Mouse (Mus musculus) megakaryocyte-erythroid progenitor cell, adult 5-6 weeks (primary cell): ENCODE data around the gene Abcd3. TPM values are rescaled to one million over a fixed set of nuclear protein-coding genes. Genes with fewer than 3 reads are reported as not detected.
A peak's percentile ranks its signal among the peaks of the same experiment; 100 is the strongest.
"Not testable (repeated sequence)": the region's sequence is repeated elsewhere in the genome, so short reads cannot be mapped to it uniquely, and the experiment has no call there.

Experiments
- ATAC-seq: replicated peaks from 2 replicates; pipeline ENCODE4 v1.8.0; 2016; ENCODE audit warnings: mild to moderate bottlenecking, inconsistent platforms; ENCODE audit not compliant: severe bottlenecking, poor library complexity, low FRiP score, low TSS enrichment
- total RNA-seq, 2 experiments: library from RNA; stranded (forward) in 1 of 2; stranded (reverse) in 1 of 2; fragments of 200-1000, 215-1000 nt in 1 of 2; fragments of >200 nt in 1 of 2; fragmentation: Nextera tagmentation in 1 of 2; gene quantifications; 2 replicates each; pipeline ENCODE4 v1.2.3; 2014 to 2017

Abcd3 gene
- total RNA-seq, 2 experiments from 2014 or later = 29.6 to 47.1 TPM

DNA sequence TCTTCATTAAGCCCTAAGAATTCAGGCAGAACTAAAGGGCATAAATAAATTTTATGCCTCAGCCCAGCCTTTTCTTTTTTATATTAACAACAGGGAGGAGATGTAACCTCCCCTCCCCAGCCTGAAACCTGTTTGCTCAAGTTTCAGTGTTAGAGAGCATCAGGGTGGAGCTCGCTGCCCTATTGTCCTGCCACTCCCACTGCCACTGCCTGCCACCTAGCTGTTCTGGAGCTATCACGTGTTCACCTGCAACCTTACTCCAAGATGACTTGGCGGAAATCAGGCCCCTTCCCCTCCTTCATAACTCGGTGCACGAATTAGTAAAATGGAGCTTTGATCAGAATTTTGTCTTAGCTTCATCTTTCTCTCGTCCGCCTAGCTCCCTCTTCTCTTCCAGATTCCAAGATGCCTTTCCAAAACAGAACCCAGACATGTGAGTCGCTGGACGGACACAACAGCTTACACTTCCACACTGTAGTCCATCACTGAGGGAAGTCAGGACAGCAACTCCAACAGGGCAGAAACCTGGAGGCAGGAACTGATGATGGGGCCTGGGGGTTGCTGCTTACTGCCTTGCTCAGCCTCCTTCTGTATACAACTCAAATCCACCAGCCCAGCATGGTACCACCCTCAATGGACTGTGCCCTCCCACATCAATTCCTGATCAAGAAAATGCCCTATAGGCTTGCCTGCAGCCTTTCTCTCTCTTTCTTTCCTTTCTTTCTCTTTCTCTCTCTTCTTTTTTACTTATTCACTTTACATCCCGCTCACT is 60.6 kb downstream of the Abcd3 start:
- peak; percentile 47; the same call in 1 of the 2 replicates for ATAC-seq

DNA sequence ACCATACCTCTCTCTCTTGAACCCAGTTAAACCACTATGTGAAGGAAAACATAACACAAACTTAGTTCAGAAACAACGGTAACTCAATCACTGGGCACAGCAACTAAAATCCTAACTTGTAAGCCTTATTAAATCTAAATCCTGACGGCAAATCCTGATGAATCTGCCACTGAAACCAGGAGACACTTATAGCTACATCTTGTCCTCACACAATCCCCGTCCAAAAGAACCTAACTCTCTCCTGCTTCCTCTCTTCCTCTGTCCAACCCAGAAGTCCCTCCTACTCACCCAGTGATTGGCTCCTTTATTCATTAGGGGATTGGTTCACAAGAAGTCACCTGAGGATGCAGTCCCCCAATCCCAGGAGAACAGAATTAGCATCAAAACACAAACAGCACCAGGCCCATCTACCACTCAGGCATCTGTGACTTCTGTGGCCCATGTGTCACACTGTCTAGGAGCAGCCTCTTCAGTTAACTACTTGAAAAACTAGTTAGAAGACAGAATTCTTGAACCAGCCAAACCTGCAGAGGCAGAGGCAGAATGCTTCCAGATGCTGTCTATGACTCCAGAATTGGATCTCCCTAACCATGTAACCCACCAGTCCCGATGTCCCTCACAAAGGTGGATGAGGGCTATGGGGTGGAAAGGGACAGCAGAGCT is 73.8 kb downstream of the Abcd3 start:
- not testable (repeated sequence) for ATAC-seq

DNA sequence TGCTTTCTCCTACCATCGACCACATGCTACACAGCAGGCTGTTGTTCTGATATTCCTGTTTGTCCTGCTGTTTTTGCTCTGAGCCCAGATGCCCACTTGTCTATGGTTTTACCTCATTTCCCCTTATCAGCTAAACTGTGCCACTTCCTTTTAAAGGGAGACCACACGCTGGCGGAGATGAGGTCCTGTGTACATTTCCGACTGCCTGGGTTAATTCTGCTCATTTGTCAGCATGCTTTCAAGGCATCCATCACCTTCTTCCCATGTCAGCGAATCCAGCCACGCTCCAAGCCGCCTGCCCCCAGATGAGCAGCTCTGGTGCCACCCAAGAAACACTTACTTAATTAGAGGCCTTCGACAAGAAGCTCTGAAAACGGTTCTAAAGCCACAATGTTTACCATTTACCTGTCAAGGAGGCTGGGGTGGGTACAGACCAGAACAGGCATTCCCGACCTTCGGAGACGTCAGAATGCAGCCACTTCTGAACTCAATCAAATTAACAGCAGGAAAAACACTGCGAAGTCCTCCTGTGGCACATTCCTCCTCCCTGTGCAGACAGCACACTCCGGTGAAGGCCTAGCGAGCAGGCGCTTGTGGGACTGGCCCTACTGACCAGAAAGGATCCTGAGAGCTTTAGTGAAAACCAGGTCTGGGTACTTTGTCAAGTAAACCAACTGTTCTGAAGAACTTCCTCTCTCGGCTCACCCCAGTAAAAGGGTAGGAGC is 75.5 kb downstream of the Abcd3 start:
- peak; percentile 20; the same call in 1 of the 2 replicates for ATAC-seq

DNA sequence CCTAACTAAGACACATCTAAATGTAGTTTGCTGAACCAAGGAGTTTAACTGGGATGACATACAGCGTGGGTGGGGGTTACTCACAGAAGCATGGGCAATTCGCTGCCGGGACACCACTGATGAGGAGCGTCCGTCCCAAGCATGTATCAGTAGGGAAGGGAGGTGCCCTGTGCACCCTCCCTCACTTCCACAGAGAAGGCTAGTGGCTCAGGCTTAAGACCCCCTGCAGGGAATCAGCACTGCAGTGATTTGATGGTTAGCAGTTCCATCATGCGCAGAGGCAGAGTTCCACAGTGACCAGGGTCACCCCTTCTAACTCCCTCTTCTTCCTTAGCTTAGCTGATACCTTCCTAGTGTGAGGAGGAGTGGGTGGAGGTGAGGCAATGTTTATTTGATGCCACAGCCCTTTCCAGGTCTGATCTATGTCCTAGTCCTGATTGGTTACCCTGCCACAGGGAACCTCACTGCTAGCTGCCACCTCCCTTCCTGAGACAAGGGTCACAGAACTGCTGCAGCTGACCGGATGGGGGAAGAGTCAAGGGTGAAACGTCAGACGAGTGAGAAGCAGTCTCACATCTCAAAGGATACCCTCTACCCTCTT is 76.3 kb downstream of the Abcd3 start:
- ATAC-seq = no peak

DNA sequence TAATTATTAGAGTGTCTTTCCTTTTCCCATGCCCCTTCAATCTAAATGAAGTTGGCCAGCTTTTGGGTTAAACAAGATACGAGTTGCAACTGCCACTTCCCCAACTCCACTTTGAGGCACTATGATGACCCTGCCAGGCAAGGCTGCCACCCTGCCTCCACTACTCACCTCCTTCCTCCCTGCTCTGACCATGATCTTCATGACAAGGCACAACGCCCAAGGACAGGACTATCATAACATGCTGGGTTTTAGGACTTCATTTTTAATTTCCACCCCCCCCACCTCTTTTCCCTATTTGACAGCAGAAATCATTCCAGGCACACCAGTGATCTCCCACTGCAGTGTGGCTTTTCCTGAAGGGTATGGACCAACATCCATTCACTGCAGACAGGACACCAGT is 77.2 kb downstream of the Abcd3 start:
- ATAC-seq = no peak

DNA sequence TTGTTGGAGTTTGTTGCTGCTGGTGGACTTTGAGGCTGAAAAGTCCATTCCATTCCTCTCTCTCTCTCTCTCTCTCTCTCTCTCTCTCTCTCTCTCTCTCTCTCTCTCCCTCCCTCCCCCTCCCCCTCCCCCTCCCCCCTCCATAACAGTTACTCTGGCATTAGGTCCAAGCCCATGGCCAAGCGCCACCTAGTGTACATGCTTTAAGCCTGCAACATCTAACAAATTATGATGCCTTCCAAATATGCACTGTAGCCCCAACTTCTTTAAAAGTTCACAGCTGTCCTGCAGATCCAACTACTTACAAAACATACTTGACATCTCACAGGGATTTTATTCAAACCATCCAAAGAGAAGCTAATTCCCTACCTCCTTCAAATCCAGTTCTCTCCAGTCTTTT is 77.6 kb downstream of the Abcd3 start:
- no peak for ATAC-seq

DNA sequence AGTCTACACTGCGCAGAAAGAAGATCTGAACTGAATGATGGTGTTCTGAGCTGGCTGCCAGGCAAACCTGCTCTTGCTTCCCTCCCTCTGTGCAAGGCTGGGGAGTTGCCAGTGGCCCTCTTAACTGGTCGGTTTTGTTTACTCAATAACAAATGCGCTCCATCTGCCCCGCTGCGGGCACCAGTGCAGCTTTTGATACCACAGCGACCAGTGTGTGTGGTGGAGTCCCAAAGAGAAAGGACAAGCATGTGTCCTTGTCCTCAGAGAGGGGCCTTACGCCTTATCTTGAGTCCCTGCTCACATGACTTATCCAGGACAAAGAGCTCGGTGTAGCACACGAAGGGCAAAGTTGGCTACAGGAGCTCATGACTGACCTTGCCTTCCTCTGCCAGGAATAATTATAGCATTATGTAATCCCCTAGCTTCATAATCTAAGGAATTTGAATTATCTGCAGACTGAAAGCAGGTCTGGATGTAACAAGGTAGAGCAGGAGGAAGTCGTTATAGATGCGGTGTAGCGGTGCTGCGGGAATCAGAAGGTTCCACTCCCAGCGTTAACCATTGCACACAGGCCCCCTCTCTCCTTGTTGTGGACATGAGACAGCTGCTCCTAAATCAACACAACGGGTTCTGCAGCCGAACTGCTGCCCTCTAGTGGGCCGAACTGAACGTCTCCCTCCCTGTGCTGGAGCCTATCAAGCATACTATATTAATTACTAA is 78.9 kb downstream of the Abcd3 start:
- ATAC-seq = peak; percentile 89

DNA sequence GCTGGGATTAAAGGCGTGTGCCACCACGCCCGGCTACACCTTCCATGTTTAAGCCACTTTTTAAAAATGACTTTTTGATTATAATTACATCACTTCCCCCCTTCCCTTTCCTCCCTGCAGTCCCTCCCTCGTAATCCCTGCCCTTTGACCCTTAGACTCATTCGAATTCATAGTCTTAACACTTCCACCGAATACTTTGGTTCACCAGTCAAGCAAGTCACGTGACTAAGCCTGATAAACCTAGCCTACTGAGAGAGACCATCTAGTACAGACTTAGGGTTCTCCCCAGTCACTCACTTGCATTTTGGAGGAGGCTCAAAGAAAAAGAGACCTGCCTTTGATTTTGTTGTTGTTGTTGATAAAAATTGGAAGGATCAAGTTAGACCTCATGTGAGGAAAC is 79.6 kb downstream of the Abcd3 start:
- no peak for ATAC-seq

DNA sequence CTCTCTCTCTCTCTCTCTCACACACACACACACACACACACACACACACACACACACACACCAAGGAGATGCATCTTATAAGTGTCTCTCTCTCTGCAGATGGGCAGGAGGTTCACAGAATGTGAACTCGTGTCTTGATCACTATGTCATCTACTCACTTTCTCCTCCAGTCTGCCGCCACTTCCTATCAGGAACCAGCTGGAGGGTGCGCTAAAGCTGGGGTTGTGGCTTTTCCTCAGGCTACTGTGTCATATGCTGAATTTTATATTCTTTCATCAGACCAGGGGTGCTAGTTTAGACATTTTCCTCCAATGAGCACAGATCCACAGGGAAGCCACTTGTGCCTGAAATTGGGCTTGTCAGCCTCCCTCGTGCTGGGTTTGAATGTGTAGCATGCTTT is 85.4 kb downstream of the Abcd3 start:
- no peak for ATAC-seq

DNA sequence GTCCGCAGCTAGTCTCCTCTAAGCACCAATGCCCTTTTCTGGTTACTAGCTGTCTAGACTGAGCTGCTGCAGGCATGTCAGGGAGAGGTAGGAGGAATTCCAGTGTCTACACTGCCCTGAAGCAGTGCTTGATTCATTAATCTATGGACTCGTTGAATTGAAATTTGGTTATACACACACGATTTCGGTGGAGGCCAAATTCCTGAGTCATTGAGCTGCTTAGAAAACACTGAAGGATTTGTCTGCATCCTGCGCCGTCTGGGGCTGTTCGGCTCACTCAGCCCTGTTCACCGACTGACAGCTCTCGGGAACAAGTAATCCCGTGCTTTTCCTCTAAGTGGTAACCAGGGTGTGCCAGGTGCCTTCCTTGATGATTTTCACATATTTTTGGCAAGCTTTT is 89.5 kb downstream of the Abcd3 start:
- no peak for ATAC-seq

DNA sequence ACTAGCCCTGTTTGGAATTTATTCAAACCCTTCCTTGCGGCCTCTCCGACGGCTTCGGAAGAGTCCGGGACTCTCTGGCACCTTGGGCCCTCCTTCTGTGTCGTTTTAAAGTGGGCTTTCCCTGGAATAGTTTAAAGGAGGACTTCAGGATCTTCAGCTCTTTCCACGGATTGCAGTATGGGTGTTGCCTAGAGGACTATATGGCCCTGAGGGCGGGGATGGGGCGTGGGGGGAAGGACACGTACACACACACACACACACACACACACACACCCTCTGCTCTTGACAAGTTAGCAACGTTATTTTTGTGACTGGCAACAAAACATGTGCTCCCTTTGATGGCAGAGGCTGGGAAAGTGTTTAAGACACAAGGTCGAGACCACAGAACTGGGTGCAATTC is 90.5 kb downstream of the Abcd3 start:
- ATAC-seq = no peak

DNA sequence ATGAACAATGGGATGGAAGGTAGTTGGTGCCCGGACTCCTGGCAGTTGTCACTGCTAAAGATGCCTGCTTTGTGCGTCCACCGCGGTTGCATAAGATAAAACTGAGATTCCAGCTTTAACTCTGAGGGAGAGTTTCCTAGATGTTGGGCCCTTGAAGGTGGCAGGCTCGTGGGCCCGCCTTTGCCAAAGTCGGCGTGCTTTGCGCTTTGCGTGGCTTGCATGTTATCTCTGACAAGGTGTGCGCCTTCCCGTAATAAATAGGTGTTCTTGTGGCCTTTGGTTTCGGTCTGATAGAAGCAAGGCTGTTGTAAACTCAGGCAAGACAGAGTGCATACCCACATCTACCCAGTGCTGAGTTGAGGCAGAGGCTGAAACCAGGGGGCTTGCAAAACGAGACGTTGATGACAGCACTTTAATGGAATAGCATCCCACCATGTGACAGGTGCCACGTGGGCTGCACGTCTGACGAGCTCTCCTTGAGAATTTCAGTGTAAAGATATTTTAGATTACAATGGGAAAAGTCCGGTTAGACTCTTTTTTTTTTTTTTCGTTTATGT is 91.1 kb downstream of the Abcd3 start:
- ATAC-seq = no peak

DNA sequence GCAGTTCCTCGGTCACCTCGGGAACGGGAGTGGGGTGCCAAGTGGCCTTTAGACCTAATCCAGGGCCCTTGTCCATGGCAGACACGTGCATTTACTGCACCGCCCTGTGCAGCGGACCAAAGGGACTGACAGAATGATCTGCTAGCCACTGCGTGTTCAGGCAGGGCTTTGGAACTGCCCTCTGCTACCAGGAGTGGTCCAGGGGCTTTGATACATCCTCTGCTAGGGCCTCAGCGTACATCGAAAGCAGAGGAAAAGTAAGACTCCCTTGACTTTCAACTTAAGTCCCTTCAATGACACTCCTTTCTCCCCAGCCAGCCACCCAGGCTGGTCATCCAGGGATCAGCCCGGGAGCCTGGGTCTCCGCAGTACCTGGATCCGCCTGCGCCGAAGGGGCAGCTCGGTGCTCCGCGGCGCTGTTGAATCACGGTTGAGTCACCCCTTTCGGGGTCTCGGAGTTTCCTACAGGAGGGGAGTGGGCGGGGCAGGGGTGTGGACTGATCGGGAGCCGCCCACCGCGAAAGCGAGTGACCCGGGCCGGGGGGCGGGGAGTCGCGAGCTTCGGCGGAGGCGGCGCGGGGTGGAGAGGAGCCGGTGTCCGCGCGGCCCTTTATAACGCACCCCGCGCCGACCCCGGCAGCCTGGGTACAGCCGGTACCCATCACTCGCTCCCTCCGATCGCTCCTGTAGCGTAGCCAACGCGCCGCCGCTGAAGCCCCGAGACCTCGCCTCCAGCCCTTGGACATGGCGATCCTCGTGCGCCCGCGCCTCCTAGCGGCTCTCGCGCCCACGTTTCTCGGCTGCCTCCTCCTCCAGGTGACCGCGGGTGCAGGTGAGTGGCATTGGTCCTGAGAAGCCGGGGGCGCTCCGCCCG is 91.9 kb downstream of the Abcd3 start, which contains the start of gene F3:
TSS of gene F3 (plus strand) at position 567 of the 874 bp plus-strand sequence.
- ATAC-seq = peak; percentile 55

DNA sequence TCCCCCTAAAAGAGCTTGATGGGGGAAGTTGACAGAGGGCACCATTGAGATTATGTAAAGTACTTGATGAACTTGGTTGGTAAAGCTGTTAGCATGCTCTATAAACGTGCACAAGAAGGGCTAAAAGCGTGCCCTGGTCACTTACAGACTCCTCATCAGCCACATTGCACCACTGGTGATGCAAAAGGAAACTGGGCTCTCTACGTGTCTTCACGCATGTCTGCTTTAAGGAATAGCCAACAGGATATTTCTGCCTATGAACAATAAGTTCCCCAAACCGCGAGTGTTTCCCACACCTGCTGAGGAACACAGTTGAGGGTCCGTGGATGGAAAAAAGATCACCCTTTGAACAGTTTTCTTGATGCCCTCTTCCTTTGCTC is 93.4 kb downstream of the Abcd3 start:
- ATAC-seq = no peak

DNA sequence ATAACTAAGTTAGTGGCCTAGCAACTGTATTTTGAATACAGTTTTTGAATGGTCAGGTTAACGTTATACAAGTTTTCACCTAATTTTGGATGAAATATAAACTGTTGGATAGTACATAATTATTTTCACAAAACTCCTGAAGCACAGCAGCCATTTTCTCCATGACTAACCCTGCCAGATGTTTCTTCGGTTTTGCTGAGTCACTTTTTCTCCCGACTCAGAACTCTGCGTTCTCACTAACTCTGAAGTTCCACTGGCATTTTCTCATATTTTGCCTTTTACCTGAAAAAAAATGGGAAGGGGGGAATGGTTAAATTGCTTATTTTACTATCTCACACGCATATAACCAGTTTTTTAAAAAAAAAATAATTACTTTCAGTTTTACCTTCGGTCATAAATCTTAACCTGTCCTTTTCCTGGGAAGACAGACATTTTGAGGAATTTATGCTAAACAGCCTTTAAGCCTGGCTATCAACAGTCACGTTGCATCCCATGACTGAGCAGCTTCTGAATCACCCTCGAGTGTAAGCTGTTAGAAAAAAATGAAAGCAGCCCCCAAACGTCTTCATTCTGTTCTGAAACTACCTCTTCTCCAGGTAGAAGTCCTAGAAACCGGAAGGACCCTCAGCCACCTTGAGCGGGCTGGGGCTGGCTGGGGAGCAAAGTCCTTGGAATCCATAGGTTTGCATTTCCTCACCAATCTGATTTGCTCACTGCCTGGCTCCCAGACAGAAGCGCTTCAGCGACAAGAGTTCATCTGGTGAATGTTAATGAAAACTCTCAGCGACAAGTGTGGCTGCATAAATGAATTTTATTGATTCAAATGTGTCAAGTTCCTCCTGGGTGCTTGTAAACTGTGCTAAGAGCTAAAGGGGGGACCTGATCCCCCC is 94.1 kb downstream of the Abcd3 start:
- no peak for ATAC-seq

DNA sequence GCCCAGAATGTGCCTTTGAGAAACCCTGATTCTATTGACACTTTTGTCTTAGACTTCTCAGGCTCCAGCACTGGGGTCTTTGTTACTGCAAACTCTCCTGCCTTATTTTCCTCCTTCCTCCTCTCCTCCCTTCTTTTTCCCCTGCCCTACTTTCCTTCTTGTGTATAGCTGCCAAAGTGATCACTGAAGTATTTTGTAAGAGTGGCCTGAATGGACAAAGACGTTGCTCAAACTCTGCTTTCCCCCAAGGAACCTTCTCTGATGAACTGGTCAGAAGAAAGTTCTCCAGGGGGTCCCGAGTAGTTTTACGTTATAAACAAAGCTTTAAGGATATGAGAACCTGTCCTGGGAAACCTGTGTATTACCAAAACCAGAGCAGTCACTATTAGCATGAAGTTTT is 95.4 kb downstream of the Abcd3 start:
- no peak for ATAC-seq

DNA sequence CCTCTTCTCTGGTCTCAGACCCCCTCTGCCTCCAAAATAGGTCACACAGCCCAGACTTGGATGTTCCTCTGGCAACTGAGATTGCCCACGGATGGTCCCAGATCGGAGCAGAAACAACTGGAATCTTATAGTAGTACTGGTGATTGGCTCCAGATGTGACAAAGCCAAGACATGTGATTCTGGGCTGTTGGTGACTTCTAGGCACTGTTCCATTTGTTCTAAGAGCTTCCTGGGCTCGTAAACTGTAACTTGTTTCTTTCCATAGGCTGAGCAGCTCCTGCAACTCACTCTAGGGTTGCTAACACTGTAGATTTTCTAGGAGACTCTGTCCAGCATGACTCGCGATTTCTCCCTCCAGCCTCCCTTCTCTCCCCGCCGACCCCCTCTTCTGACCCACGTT is 96.4 kb downstream of the Abcd3 start:
- ATAC-seq = no peak
